Mouse (Mus musculus): ENCODE measurements around the gene Gm47841.

Gm47841 gene

DNA sequence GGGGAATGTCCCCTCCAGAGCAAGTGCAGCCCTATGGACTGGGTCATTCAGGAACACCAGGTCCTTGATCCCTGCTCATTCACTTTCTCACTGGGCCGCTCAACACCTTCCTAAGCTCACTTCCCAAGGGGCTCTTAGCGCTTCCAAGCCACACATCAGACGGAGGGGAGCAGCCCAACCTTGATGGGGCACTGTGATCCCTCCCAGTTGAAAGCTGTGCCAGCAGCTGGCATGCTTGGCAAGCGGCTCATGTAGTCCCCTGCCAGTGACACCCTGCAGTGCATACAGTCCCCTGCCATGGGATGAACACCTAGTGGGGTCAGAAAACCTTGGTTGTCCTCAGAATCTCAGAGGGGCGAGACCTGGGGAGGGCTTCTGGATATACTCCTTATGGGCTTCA lies 26.9 kb upstream of the Gm47841 start:
- no peak for DNase-seq (ENCODE audit: low spot score in 2 of 2)

GRCm38 (mm10) chr15:101072736-101073135 lies 25.5 kb upstream of the Gm47841 start:
- DNase-seq (ENCODE audit: low spot score in 2 of 2), result no peak

DNA sequence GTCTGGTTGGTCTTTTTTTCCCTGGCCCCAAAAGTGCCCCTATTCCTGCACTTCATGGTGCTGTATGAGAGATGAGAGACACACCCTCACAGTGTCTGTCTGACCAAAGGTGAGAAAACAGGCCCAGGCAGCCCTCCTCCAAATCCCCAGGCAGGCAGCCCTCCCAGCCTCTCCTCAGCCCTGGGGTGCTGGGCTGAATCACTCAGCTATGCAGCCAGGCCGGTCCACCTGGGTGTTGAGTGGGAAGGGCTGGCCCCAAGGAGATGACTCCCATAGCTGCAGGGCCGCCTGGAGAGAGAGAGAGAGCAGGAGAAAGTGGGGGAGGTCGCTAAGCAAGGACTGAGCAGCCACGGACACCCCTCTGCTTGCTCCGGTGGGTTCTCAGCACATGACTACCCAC lies 23.6 kb upstream of the Gm47841 start:
- DNase-seq (ENCODE audit: low spot score in 2 of 2), result peak in 1 of 2 experiments; percentile 87

DNA sequence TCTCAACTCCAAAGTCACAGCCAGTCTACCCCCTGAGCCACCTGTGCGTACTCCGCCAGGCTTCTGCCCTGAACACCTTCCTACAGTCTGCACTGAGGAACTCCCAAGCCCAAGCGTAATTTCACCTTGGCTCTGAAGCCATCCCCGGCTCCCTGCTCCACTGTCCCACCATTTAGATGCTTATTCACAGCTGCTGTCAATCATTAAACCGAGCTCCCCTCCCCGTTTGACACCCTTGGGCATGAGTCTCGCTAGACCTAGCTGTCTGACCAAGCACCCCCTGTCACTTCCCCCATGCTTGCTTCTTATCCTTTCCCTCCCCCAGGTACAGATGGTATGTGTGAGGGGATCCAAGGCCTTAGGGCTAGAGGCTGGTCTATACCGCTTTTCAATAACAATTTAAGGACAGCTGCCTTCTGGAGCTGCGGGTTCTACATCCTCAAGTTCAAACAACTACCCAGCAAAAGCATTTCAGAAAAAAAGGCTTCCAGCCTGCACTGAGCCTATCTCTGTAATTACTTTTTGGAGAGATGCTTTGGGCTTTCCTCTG lies 22.5 kb upstream of the Gm47841 start:
- DNase-seq (ENCODE audit: low spot score in 2 of 2), result no peak

GRCm38 (mm10) chr15:101068671-101069070 lies 21.5 kb upstream of the Gm47841 start:
- DNase-seq (ENCODE audit: low spot score in 2 of 2), result no peak

- DNase-seq (ENCODE audit: low spot score in 2 of 2), result no peak
Observed at GRCm38 (mm10) chr15:101068029-101068428, 20.8 kb upstream of the Gm47841 start.

DNA sequence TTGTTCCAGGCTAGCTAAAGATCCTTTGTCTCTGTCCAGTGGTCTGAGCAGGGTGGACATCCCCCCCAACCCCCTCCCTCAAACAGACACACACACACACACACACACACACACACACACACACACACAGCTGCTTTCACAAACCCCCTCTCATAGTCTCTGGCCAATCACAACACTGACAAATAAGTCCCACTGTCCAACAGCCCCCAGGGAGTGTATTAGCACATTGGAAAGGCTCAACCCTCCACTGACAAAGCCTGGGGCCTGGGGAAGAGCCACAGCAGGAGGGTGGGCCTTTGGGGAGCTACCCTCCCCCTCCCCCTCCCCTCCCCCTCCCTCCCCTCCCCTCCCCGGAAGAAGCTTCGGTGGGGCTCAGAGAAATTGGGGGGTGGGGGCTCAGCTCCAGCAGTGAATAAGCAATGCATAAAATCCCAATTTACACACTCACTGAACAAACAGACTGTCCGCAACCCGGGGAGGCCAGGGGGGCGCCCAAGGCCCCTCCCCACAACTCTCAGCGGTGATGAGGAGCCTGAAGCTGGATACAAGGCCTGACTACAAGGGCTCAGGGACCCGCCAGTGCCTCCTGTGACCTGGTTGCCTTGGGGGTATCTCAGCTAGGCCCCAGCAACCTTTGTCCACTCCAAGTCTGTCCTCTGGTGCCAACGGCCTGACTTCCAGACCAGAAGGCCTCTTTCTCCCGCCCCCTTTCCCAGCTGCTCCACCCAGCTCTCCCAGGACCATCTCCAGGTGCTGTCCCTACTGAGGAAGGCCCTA lies 19.9 kb upstream of the Gm47841 start:
- no peak for DNase-seq (ENCODE audit: low spot score in 2 of 2)

DNA sequence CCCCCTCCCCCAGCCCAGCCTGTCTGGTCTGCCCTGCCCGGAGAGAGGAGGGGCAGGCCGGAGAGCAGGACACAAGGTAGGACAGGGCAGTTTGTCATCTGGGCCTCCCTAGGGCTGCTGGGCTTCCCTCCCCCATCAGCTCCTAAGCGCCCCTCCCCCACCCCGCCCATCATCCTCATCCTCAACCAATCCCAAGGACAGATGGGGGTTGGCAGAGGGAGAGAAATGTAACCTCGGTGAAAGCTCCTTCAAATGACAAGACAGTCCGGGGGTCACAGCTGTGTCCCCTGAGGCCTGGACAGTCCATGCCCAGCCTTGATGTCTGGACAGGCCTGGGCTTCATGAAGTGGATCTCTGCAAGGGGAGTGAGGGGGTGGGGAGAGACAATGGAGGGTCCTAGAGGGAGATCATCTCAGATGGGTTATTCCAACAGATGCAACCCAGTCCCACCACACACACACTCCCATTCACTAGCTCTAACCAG lies 19.2 kb upstream of the Gm47841 start:
- DNase-seq (ENCODE audit: low spot score in 2 of 2), result no peak

- no peak for DNase-seq (ENCODE audit: low spot score in 2 of 2)
Observed at GRCm38 (mm10) chr15:101065069-101065468, 17.9 kb upstream of the Gm47841 start.

- no peak for DNase-seq (ENCODE audit: low spot score in 2 of 2)
Observed at GRCm38 (mm10) chr15:101060280-101060852, 13.2 kb upstream of the Gm47841 start.

DNA sequence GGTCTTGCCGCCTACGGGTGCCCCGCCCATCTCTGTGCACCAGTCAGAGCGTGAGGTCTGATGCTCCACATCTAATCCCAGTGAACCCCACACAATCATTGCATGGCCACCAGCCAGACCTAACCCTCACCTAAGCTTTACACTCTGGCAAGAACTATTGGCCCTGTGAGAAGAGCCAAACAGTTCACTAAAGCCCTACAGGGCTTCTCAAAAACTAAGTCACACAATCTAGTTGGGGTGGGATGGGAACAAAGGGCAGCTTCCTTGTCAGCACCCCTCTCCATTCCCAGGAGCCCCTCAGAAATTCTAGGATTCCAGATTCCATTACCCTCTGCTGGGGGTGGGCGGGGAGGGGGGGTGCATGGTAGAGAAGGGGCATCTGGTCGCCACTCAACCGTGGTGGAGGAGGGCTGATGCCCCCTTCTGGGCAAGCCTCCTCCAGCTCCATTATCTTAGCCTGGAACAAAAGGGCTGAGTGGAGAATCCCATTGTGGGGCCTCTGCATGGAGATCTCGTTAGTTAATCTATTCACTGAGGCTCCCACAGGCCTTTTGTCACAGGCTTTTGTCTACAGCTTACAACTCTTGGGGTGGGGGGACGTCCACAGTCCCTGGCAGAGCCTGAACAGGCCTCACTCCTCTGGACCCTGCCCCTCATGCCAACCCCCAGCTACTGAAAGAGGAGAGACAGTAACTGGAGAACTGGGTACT lies 12.5 kb upstream of the Gm47841 start:
- no peak for DNase-seq (ENCODE audit: low spot score in 2 of 2)

GRCm38 (mm10) chr15:101056225-101056624 lies 9.0 kb upstream of the Gm47841 start:
- no peak for DNase-seq (ENCODE audit: low spot score in 2 of 2)

DNA sequence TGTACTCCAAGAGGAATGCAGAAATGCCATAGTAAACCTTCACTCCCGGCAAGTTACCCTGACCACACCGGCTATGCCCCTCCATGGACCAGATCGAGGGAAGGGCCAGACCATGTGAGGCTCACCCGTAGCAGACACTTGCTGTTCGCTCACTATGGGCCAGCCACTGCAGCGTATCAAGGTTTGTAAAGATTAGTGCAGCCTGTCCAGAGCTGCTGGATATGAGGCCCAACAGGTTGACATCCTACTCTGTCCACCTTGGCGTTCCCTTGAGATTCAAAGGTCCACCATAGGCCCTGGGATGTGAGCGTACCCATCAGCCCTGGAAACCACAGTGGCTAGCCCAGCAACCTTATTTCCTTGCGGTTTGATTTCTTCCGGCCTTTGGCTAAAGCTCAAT lies 7.3 kb upstream of the Gm47841 start:
- no peak for DNase-seq (ENCODE audit: low spot score in 2 of 2)

DNA sequence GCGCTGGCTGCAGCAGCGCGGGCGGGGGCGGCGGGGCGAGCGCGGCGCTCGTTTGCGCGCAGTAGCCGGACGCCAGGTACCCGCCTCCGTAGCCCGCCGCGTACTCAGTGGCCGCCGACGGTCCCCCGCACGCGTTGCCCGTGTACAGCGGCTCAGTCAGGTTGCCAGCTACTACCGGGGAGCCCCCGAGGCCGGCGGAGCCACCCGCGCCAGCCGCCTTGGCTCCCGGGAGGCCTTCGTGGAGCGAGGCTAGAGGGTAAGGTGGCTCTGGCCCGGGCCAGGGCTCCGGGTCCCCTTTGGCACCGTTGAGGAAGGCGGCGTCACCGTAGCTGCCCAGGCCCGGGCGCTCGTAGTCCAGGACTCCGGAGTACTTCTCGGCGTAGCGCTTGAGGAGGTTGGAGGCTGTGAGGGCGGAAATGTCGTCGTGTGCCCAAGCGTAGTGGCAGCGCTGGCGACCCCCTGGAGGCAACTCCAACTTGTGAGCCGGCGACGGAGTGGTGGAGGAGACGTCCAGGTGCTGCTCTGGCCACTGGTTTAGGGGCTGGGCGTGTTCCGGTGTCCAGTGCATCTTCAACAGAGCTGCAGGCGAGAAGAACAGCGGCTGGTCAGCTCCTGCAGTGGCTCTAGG lies 6.7 kb upstream of the Gm47841 start:
- DNase-seq (ENCODE audit: low spot score in 2 of 2), result no peak

- DNase-seq (ENCODE audit: low spot score in 2 of 2), result no peak
Observed at GRCm38 (mm10) chr15:101052560-101053501, 5.6 kb upstream of the Gm47841 start.

- no peak for DNase-seq (ENCODE audit: low spot score in 2 of 2)
Observed at GRCm38 (mm10) chr15:101051869-101052268, 4.7 kb upstream of the Gm47841 start.

- no peak for DNase-seq (ENCODE audit: low spot score in 2 of 2)
Observed at GRCm38 (mm10) chr15:101048338-101048896, 1.2 kb upstream of the Gm47841 start.

- DNase-seq (ENCODE audit: low spot score in 2 of 2), result peak; percentile 48 to 57
Observed at GRCm38 (mm10) chr15:101046527-101047193, 537 bp downstream of the Gm47841 start.

GRCm38 (mm10) chr15:101046039-101046526 lies 1.1 kb downstream of the Gm47841 start:
- no peak for DNase-seq (ENCODE audit: low spot score in 2 of 2)

GRCm38 (mm10) chr15:101044531-101044930 lies 2.7 kb downstream of the Gm47841 start:
- DNase-seq (ENCODE audit: low spot score in 2 of 2), result no peak
